Comparison of ENCODE assay signal across 1 mouse cellular context in genomic region chr13:70637662-70638291, GRCm38 (mm10).
TF ChIP-seq lines count a peak whose summit lies in the region.

No protein-coding gene starts in this region.

TF ChIP-seq in MEL, 35 proteins besides CTCF, POLR2A, EP300 and RAD21 (continued from another document):
- no peak for TF ChIP-seq JUND (IDR thresholded peaks at IDR 0.05; ENCODE audit: low read depth, low read length)
- 0 out of 2 replicates have a peak, but pooled peaks have one; percentile 34 for TF ChIP-seq ELF1 (IDR thresholded peaks at IDR 0.05; ENCODE audit: low read depth, low read length)
- no peak for TF ChIP-seq MYB (IDR thresholded peaks at IDR 0.05; ENCODE audit: low read depth, low read length)
- TF ChIP-seq POLR2AphosphoS2 (IDR thresholded peaks at IDR 0.05; ENCODE audit: low read length) = no peak; the same call in 1 of the 2 replicates
- peak; percentile 8; the same call in 1 of the 2 replicates for TF ChIP-seq TCF12 (IDR thresholded peaks at IDR 0.05; ENCODE audit: low read depth, low read length)
- TF ChIP-seq RCOR1 (IDR thresholded peaks at IDR 0.05; ENCODE audit: low read depth, low read length) = no peak
- peak; percentile 87 for TF ChIP-seq MXI1 (IDR thresholded peaks at IDR 0.05; ENCODE audit: low read depth, low read length)
